Mouse (Mus musculus) A20 (cell line): Measurements from ENCODE around the gene Polr3h.
"Not testable (repeated sequence)": the region's sequence is repeated elsewhere in the genome, so short reads cannot be mapped to it uniquely, and the experiment has no call there.

ENCODE experiments used
- DNase-seq: peaks from one replicate; pipeline ENCODE4 v3.0.0-alpha.2; 2011; ENCODE audit warnings: low read depth, low spot score

Polr3h gene

DNA sequence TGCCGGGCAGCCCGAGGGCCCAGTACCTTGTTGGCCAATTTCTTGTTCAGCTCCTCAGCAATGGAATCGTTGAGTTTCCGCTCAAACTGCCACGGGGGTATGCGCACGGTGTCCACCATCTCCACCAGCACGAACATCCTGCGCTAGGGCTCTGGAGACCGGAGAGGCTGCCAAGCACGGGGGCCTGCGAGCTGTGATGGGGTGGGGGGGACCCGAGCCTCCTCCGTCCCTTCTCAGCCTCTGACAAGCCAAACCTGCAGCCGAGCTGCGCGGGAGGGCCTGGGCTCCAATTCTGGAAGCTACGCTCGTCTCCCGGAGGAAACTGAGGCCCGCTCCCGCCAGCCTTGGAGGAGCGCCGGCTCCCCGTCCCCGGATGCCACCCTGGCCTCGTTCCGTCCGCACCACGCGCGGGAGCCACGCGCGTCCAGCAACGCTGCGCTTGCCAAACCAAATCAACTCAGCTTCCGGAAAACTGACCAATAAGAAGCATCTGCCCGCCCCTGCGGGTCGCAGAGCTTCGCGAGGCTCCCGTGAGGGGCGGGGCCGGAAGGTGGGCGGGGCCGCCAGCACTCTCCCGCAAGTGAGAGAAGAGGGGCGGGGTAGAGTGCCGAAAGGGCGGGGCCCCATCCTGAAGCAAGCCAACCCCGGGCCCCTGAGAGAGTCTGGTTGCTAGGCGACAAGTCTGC, at the start of gene Polr3h:
Gene Polr3h, minus strand, starts transcription at position 481 of the 686 bp plus-strand sequence.
- DNase-seq = peak; percentile 99

GRCm38 (mm10) chr15:81975156-81975555, 49.1 kb upstream of the Polr3h start:
- not testable (repeated sequence) for DNase-seq

GRCm38 (mm10) chr15:81970498-81970897, 44.5 kb upstream of the Polr3h start:
- DNase-seq = not testable (repeated sequence)

DNA sequence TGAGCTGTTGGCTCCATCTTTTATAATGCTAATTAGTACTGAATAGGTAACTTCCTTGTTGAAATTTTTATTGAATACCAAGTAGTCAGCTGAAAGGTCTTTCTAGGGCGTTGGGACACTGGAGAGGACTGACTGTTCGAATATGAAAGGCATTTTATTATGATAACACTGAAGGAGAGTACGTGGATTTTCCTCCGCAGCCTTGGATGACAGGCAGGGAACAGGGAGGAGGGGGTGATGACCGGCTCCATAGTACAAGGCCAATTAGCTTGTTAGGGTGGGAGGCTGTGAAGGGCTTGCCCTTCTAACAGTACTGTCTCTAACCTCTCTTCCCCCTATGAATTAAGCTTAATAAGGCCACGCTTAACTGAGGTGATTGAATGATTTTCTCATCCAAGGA, 43.6 kb upstream of the Polr3h start:
- not testable (repeated sequence) for DNase-seq

GRCm38 (mm10) chr15:81969173-81969572, 43.1 kb upstream of the Polr3h start:
- peak; percentile 71 for DNase-seq

DNA sequence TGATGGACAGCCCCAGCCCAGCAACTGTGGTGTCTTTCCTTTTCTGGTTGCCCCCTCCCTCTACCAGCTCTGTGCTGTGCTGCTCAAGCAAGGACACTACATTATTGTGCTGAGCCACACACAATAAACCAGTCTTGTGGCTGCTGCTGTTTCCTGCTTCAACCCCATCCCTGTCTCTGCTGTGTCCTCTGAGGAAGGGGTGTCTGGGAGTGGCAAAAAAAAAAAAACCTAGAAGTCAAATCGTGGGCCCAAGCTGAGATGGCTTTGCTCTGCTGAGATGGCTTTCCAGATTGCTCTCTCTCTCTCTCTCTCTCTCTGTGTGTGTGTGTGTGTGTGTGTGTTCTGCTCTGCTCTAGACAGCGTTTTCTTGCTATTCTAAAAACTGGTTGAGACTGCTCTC, 42.4 kb upstream of the Polr3h start:
- DNase-seq = no peak

DNA sequence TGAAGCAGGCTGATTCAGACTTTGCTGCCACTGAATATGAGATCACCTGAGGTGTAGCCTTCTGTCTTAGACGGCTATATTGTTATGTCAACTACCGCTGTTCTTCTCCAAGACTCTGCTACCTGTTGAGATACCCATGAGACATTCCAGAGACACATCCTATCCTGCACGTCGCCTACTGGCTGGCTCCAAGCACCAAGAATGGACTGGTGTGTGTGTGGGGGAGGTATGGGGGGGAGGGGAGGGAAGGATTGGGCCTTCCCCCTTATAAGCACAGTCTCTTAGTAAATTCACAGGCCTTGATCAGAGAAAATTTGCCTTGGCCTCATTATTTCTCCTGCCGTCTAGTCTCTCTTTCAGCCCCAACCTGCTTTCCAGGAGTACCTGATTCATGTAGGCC, 41.8 kb upstream of the Polr3h start:
- no peak for DNase-seq

GRCm38 (mm10) chr15:81966062-81966829, 40.2 kb upstream of the Polr3h start:
- DNase-seq = no peak

- no peak for DNase-seq
These were observed 39.0 kb upstream of the Polr3h start for GRCm38 (mm10) chr15:81964980-81965545.

DNA sequence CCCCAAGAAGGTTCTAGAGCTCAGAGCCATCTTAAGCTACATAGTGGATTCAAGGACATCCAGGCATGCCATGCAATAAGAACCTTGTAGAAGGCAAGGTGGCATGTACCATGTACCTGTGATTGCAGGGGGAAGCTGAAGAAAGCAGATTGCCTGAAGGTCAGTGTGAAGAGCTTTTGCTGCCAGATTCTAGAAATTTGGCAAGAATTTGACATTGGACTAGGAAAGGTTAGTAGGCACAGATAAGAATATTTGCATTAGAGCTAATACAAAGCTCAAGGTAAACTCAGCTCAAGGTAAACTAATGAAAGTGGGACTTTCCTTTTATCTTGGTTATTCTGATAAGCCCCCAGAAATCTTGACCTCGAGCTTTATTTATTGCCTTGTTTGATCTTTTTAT, 38.2 kb upstream of the Polr3h start:
- no peak for DNase-seq

DNA sequence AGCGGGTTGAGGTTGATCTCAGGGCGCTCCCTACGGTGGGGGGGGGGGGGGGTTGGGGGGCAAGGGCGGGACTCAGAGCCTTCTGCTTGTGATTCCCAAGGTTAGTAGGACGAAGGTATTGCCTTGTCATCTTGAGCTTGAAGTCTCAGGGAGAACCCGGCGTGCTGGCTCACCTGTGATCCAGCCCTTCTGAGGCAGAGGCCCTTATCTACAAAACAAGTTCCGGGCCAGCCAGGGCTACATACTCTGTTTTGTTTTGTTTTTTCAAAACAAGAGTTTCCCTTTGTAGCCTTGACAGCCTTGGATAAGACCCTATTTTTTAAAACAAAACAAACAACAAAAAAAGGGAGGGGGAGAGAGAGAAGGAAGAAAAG, 35.0 kb upstream of the Polr3h start:
- DNase-seq = no peak

DNA sequence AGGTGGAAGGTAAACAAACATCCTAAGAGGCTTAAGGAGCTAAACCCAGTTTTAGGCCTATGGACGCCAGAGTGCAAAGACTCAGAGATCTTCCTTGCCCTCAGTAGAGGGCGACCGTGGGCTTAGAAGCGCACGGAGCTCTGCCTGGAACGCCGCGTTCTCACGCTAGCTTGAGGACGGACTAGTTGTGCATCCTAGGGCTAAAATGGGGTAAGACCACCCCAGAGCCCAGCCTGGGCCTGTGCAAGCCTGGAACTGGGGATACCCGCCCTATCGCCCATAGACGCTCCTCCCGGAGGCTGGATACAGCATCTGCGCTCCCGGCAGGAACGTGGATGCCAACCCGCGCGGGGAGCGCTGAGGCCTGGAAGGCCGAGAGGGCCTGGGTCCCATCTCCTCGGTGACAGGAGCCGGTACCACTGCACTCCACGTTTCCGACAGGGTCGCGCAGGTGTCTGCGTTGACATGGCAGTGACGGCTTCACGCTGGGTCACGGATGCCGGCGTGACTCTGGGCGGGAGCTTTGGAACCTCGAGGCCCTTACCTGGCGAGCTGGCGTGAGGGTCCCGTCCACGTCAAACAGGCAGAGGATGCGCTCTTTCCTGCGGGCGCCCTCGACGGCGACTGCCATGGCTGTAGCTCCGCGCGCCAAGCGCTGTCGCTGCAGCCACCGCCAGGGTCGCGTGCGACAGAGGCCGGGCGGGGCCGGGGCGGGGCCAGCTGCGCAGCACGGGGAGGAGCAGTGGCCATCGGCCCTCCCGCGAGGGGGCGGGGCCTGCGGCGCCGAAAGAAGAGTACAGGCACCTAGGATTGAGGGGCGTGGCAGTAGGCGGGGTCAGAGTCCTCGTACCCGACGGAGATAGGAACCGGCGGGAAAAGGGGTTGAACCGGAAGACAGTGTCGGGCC, 34.4 kb upstream of the Polr3h start, which contains the start of gene Pmm1:
Gene Pmm1, minus strand, starts transcription at position 760 of the 907 bp plus-strand sequence.
- DNase-seq = peak; percentile 99

DNA sequence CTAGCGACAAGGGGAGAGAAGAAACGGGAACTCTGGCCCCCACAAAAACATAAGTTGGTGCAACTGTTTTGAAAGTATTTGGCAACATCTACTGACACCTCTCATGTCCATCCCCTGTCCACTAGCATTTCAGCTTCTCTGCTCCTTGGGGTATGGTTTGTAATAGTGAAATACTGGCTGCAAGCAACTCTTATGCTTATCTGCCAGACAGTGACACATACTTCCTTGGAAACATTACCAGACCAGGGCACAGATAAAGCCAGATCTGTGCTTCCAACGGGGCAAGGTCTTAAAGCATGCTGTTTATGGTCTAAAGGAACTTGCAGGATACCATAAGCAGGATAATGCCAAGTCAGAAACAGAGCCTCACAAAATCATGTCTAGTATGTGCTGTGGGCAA, 32.9 kb upstream of the Polr3h start:
- no peak for DNase-seq

GRCm38 (mm10) chr15:81957598-81957997, 31.6 kb upstream of the Polr3h start:
- no peak for DNase-seq

DNA sequence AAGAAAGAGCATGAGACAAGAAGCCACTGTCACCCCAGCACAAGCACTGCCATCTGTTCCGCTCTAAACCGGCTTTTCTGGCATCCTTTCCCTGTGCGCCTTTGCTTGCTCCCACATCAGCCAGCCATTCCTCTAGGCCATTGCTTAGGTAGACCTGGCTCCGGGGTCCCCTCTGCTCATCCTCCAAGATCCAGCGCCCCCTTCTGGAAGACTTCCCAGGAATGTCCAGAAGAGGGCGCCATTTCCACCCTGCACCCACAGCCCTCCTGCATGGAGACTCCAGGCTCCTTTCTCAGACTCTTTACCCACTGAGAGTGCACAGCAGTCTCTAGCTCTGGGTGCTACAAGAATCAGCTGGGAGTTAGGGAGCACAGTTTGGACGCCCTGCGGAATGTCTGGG, 30.4 kb upstream of the Polr3h start:
- DNase-seq = peak; percentile 63

GRCm38 (mm10) chr15:81955414-81955813, 29.4 kb upstream of the Polr3h start:
- DNase-seq = no peak

DNA sequence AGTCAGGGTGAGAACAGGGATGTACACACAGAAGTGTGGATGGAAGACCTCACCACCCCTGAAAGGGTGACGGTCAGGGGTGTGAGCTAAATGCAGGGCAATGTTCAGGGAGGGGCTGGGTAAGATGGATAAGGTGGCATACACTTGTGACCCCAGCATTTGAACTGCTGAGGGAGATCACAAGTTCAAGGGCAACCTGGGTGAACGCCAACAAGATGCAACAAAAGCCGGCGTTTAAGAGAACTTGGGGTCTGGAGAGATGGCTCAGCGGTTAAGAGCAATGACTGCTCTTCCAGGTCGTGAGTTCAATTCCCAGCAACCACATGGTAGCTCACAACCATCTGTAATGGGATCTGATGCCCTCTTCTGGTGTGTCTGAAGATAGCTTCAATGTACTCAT, 28.7 kb upstream of the Polr3h start:
- no peak for DNase-seq

DNA sequence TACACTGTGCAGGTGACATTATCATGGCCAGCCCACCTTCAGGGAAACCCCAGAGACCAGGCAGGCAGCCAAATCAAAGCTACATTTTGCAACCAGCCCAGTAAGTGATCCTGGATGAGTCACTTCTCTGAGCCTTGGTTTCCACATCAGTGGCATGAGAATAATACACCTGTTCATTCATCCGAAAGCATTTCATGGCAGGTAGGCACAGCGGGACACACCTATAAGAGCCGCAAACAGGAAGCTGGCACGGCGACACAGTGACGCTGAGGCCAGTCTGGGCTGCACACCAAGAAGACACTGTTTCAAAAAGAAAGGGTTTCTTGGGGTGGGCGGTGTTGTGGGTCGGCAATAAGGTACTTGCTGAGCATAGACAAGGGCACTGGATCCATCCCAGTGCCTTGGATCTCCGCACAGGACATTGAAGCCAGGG, 28.1 kb upstream of the Polr3h start:
- DNase-seq = no peak

- DNase-seq = no peak
These were observed 26.3 kb upstream of the Polr3h start for GRCm38 (mm10) chr15:81952310-81952709.

- DNase-seq = no peak
These were observed 25.1 kb upstream of the Polr3h start for GRCm38 (mm10) chr15:81951159-81951558.

- DNase-seq = no peak
These were observed 24.7 kb upstream of the Polr3h start for GRCm38 (mm10) chr15:81950716-81951115.
